Mouse (Mus musculus) left cerebral cortex, adult 2 months (tissue): ENCODE results near the gene Uri1. TPM values are rescaled to one million over a fixed set of nuclear protein-coding genes. Genes with fewer than 3 reads are reported as not detected.
A peak's percentile ranks its signal among the peaks of the same experiment; 100 is the strongest.

Experiments
- DNase-seq, 2 experiments: peaks; one replicate each; pipeline ENCODE4 v3.0.0; 2021 to 2022; ENCODE audit warnings: low spot score in 2 of 2, mixed read lengths in 1 of 2; ENCODE audit errors: extremely low spot score in 1 of 2
- H3K27ac ChIP-seq: fragments of 200-600 bp; 2 replicates; pipeline ENCODE4 v1.8.1; 2022
- H3K4me3 ChIP-seq: fragments of 200-600 bp; 2 replicates; pipeline ENCODE4 v1.8.1; 2022
- CTCF ChIP-seq: fragments of 200-600 bp; IDR thresholded peaks from 2 replicates; pipeline ENCODE4 v1.8.1; 2022; ENCODE audit warnings: antibody characterized with exemption, mild to moderate bottlenecking, moderate library complexity
- intact Hi-C: fragments of 180-260 bp; cut with DNase I; formaldehyde crosslinking; loops from one replicate; pipeline ENCODE4 v1.15.1; 2025
- total RNA-seq, 2 experiments: library from RNA; stranded (reverse); gene quantifications; 2 replicates each; pipeline ENCODE4 v1.2.3; 2021

Uri1 gene
- total RNA-seq, 2 experiments from 2014 or later, result 39.2 to 51.4 TPM

GRCm38 (mm10) chr7:37961247-37961646 lies 62.1 kb downstream of the Uri1 start:
- Histone ChIP-seq H3K4me3 (no peak overlapping the region), H3K27ac (no peak overlapping the region)
- no peak for TF ChIP-seq CTCF
- intact Hi-C loops, result no loop called here
- DNase-seq, result no peak

GRCm38 (mm10) chr7:37951841-37952240 lies 71.5 kb downstream of the Uri1 start:
- DNase-seq, result no peak
- TF ChIP-seq CTCF, result no peak
- no peak overlapping the region for H3K27ac ChIP-seq
- intact Hi-C loops, result no loop called here
- H3K4me3 ChIP-seq, result no peak overlapping the region

GRCm38 (mm10) chr7:37936459-37936858 lies 86.9 kb downstream of the Uri1 start:
- intact Hi-C loops, result no loop called here
- Histone ChIP-seq H3K4me3 (no peak overlapping the region), H3K27ac (no peak overlapping the region)
- no peak for TF ChIP-seq CTCF
- no peak for DNase-seq

GRCm38 (mm10) chr7:37935786-37936185 lies 87.6 kb downstream of the Uri1 start:
- Histone ChIP-seq H3K4me3 (no peak overlapping the region), H3K27ac (no peak overlapping the region)
- DNase-seq, result no peak
- no peak for TF ChIP-seq CTCF
- intact Hi-C loops, result loop anchor here (2.0 kb wide), 1 partner anchor 561 kb away; no protein-coding TSS in a partner anchor

GRCm38 (mm10) chr7:37934770-37935182 lies 88.6 kb downstream of the Uri1 start:
- Histone ChIP-seq H3K27ac (no peak overlapping the region), H3K4me3 (no peak overlapping the region)
- intact Hi-C loops, result loop anchor here (2.0 to 5.0 kb wide), 2 partner anchors 157 to 560 kb away; no protein-coding TSS in a partner anchor
- peak; percentile 75 for TF ChIP-seq CTCF
- peak in 1 of 2 experiments; percentile 49 for DNase-seq

GRCm38 (mm10) chr7:37933754-37934308 lies 89.5 kb downstream of the Uri1 start:
- intact Hi-C loops, result loop anchor here (2.0 to 5.0 kb wide), 2 partner anchors 157 to 559 kb away; no protein-coding TSS in a partner anchor
- Histone ChIP-seq H3K27ac (no peak overlapping the region; the same call in 1 of the 2 replicates), H3K4me3 (no peak overlapping the region)
- DNase-seq, result no peak
- no peak for TF ChIP-seq CTCF

- DNase-seq, result no peak
- TF ChIP-seq CTCF, result no peak
- intact Hi-C loops, result loop anchor here (5.0 kb wide), 1 partner anchor 154 kb away; no protein-coding TSS in a partner anchor
- H3K27ac ChIP-seq, result no peak overlapping the region
- H3K4me3 ChIP-seq, result no peak overlapping the region
Observed at GRCm38 (mm10) chr7:37931631-37932030, 91.7 kb downstream of the Uri1 start.

GRCm38 (mm10) chr7:37929738-37930137 lies 93.6 kb downstream of the Uri1 start:
- TF ChIP-seq CTCF, result no peak
- Histone ChIP-seq H3K4me3 (no peak overlapping the region), H3K27ac (no peak overlapping the region)
- peak; percentile 40 to 45 for DNase-seq
- intact Hi-C loops, result loop anchor here (5.0 kb wide), 1 partner anchor 152 kb away; no protein-coding TSS in a partner anchor

GRCm38 (mm10) chr7:37922999-37923398 lies 100.4 kb downstream of the Uri1 start:
- peak; percentile 25; the same call in 1 of the 2 replicates for TF ChIP-seq CTCF
- no peak for DNase-seq
- no peak overlapping the region for H3K4me3 ChIP-seq
- intact Hi-C loops, result no loop called here
- H3K27ac ChIP-seq, result no peak overlapping the region

- no peak for DNase-seq
- no peak for TF ChIP-seq CTCF
- intact Hi-C loops, result no loop called here
- H3K4me3 ChIP-seq, result no peak overlapping the region
- no peak overlapping the region for H3K27ac ChIP-seq
Observed at GRCm38 (mm10) chr7:37921681-37922430, 101.5 kb downstream of the Uri1 start.

GRCm38 (mm10) chr7:37918926-37919325 lies 104.4 kb downstream of the Uri1 start:
- intact Hi-C loops, result no loop called here
- no peak for DNase-seq
- no peak for TF ChIP-seq CTCF
- Histone ChIP-seq H3K27ac (no peak overlapping the region), H3K4me3 (no peak overlapping the region)

- H3K27ac ChIP-seq, result no peak overlapping the region
- DNase-seq, result peak in 1 of 2 experiments; percentile 30
- intact Hi-C loops, result no loop called here
- TF ChIP-seq CTCF, result no peak
- no peak overlapping the region for H3K4me3 ChIP-seq
Observed at GRCm38 (mm10) chr7:37916762-37917439, 106.5 kb downstream of the Uri1 start.
